Mouse (Mus musculus): Measurements from ENCODE around the gene Pgghg.

Gene Pgghg

GRCm38 (mm10) chr7:140922398-140923069 is 18.7 kb upstream of the Pgghg start:
- CTCF ChIA-PET, result no interaction called here

- CTCF ChIA-PET, result no interaction called here
These were observed 18.0 kb upstream of the Pgghg start for GRCm38 (mm10) chr7:140923070-140923775.

- CTCF ChIA-PET, result interaction anchor here (0.6 kb wide), 1 partner anchor 10 kb away, joined by 14 read pairs; no protein-coding TSS in a partner anchor
These were observed 14.0 kb upstream of the Pgghg start for GRCm38 (mm10) chr7:140927181-140927580.

GRCm38 (mm10) chr7:140938436-140938835 is 2.8 kb upstream of the Pgghg start:
- CTCF ChIA-PET, result no interaction called here

DNA sequence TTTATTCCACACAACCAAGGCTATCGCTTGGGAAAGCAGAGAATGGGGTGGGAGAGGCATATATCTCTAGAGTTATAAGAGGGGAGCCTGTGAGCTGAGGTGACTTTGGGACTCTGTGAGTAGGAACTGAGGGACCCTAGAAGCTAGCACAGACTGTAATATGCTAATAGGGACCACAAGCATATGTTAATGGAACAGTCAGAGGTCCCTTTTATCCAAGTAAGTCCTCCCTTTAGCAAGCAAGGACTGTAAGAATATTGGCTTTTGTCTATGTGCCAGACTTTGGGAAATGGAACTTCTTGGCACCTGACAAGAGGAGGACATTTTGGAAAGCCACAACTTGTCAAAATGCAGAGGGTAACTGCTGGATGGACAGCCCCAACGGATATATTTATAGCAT is 2.3 kb upstream of the Pgghg start:
- CTCF ChIA-PET, result no interaction called here

DNA sequence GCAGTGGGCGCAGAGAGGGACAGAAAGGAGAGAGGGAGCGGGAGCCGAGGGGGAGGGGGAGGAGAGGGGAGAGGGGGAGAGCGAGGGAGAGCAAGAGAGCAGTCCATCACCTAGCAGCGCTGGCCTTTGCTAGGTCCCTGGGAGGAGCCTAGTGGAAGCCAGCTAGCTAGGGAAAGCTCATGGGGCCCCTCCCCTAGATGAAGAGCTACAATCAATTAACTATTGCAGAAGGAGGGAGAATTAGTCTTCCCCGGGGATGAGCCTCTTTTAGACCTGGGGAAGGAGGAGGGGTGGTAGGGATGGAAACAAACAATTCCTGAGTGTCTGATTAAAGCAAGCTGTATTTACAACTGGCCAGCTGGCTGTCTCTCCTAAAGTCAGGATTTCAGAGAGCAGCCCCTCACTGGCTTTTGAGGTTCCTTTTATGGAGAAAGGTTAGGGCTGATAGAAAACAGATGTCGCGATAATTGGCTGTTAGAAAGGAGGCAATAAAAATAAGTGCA is 1.5 kb upstream of the Pgghg start:
- CTCF ChIA-PET, result no interaction called here

DNA sequence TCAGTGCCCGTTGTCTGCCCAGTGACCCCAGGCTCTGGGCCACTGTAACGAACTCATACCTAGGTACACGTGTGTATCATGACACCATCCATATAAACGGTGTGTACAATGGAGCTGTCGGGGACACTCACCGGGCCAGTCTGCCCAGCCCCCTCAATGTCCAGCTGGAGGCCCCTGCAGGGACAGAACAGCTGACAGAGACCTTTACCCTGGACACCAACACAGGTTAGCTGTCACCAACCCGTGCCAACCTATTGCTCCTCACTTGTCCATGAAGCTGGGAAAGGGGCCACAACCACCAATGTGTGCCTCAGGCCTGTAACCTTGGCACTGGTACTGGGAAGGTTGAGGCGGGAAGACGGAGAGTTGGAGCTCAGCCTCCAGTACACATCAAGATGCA is 1.1 kb downstream of the Pgghg start:
- CTCF ChIA-PET, result interaction anchor here (0.7 to 1.4 kb wide), 2 partner anchors 17 to 234 kb away, joined by 3 read pairs; no protein-coding TSS in a partner anchor

DNA sequence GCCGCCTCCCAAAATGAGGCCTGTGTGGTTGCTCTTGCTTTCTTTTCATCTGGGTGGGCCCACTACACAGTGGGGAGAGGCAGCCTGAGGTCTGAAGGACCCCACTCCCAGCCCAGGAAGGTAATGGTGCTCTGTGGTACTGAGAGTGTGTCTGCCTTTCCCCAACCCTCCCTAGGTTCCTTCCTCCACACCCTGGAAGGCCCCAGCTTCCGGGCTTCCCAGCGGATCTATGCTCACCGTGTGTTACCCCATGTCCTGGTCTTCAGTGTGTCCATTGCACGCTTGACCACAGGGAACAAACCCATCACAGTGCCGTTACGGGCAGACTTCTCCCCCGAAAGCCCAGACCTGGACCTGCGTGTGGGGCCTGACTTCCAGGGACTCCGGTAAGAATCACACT is 1.6 kb downstream of the Pgghg start:
- CTCF ChIA-PET, result no interaction called here

DNA sequence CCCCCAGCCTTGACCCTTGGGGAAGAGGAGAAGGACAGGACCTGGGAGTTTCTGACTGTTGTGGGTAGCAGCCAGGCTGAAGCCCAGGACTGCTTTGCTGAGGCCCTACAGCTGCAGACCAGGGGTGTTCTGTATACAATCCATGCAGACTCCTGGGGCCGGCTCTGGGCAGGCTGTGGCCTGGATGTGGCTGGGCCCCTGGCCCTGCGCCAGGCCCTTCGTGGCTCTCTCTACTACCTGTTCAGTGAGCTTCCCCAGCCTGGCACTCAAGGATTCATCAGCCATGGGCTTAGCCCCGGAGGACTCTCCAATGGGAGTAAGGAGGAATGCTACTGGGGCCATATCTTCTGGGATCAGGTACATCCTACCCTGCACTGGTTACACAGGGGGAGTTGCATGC is 2.2 kb downstream of the Pgghg start:
- CTCF ChIA-PET, result no interaction called here

DNA sequence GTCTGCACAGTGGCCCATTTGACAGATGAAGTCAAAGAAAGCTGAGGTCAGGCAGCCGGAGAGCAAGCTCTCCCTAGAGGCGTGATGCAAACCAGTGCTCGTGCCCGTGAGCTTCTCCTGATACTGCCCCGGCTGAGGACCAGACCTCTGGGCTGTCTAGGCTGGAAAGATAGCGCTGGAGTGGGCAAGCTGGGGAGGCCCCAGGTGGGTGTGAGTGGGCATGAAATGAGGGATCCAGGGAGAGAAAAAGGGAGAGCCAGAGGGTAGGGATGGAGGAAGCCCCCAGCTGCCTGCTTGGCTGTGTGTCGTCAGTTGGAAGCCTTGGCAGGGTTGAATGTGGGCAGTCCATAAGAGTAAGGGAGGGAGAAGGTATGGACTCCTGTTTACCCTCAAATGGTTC is 3.0 kb downstream of the Pgghg start:
- CTCF ChIA-PET, result no interaction called here

DNA sequence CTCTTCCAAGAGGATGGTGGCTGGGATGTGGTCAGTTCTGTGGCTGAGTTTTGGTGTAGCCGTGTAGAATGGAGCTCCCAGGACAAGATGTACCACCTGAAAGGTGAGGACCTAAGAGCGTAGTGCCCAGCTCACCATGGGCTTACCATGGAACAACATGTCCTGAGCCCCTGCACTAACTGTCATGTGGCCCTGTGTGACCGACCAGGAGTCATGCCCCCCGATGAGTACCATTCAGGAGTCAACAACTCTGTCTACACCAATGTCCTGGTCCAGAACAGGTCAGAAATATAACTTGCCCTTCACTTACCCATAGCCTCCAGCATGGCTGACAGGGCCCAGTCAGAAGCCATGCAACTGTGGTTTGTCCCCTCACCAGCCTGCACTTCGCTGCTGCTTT is 4.1 kb downstream of the Pgghg start:
- CTCF ChIA-PET, result no interaction called here

GRCm38 (mm10) chr7:140946311-140946710 is 5.1 kb downstream of the Pgghg start:
- CTCF ChIA-PET, result no interaction called here

DNA sequence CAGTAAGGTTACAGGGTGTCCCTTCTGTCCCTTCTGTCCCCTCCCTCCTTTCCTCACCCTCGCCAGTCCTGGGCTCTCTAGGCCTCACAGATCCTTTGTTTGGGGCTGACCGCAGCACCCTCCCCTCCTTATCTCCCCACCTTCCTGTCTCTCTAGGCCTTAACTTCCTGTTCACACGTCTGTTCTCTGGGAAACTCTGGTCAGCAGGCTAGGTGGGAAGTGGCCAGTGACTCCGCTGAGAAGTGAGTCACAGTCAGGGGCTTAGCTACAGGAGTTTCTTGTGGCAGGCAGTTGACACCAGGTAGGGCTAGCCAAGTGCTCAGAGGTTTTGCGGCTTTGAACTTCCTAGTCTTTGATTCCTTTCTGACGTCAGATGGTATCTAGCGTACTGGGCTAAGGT is 5.8 kb downstream of the Pgghg start:
- CTCF ChIA-PET, result interaction anchor here (0.6 kb wide), 1 partner anchor 15 kb away, joined by 3 read pairs; no protein-coding TSS in a partner anchor

GRCm38 (mm10) chr7:140948161-140948560 is 7.0 kb downstream of the Pgghg start:
- CTCF ChIA-PET, result no interaction called here

DNA sequence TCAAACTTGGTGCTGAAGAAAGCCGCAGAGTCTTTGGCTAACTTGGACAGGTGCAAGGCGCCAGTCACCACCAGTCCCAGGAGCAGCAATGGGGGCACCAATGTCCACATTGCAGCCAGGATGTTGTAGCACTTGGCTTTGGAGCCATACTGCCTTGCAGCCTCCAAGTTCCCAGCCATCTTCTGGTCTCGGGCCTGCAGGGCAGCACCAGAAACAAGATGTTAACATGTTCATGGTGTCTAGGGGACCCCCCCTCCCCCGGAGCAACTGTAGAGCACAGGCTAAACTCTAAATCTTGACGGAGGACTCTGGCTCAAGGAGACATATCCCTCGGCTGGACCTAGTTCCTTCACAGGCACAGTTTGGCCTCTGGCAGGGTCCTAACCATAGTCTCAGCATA is 8.1 kb downstream of the Pgghg start:
- CTCF ChIA-PET, result interaction anchor here (0.8 kb wide), 1 partner anchor 634 kb away, joined by 3 read pairs; no protein-coding TSS in a partner anchor

DNA sequence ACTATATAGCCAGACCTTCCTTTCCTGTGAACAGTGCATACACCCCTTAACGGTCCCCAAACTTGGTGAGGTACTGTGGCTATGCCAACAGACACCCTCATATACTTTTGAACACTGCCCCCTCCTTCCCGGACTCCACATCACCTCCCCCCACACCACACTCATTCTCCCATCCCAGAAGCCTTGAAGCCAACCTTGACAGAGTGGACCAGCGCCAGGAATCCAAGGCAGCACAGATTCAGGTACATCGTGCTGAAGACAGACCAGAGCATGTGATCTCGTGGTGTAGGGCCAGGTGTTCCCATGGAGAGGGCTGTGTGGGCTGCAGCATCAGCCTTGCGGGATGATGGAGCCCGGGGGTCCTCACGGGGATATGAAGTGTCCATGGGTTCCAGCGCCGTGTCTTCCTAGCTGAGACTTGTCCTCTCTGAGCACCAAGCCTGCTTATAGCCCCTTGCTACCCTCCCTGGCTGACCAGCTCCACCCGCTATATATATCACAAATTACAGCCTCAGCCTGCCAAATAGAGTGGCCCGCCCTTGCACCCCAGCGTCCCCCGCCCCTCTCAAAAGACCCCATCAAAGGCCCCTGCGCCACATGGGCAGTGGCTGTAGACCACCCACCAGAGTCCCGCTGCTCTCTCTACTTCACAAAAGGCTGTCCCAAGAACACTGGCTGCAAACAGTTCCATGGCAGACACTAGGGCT is 8.8 kb downstream of the Pgghg start, which contains the start of gene Ifitm5:
TSS of gene Ifitm5 (minus strand) at position 468 of the 707 bp plus-strand sequence.
- CTCF ChIA-PET, result no interaction called here

GRCm38 (mm10) chr7:140951051-140951450 is 9.9 kb downstream of the Pgghg start:
- CTCF ChIA-PET, result no interaction called here

DNA sequence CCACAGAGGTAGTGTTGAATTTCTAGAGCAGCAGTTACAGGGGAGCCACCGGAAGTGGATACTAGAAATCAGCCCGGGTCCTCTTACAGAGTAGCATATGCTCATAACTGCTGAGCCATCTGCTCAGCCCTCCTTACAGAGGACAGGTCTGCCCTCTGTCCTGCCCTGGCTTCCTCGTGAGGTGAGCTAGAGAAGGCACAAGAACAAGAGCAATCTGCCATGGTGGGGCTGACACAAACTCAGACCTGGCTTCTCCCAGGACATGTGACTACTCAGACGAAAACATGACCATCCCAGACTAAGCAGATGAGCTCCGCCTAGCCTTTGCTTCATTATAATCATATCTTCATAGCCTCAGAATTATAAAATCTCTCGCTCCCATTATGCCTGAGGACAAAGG is 10.6 kb downstream of the Pgghg start:
- CTCF ChIA-PET, result interaction anchor here (0.6 kb wide), 2 partner anchors 120 to 142 kb away, joined by 7 read pairs; no protein-coding TSS in a partner anchor

- CTCF ChIA-PET, result interaction anchor here (0.6 kb wide), 3 partner anchors 12 to 141 kb away, joined by 4 to 7 read pairs (median 7); no protein-coding TSS in a partner anchor
These were observed 11.2 kb downstream of the Pgghg start for GRCm38 (mm10) chr7:140952441-140952840.

DNA sequence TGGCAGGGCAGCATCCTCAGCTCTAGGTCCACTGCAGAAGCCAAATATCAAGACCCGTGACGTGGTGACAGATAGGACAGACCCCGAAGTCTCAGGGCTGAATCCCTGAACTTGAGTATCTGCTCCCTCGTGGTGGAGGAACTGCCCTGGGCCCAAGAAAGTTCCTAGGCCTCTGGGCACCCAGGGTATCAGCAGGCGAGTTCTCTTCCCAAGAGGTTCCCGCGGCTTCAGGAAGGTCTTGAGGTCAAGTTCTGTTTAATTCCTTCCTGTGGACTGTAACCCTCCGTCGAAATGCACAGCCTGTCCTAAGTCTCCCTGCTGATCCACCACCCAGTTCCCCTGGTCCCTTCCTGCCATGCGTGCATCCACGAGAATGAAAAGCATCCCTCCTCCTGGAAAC is 11.9 kb downstream of the Pgghg start:
- CTCF ChIA-PET, result no interaction called here

- CTCF ChIA-PET, result no interaction called here
These were observed 12.9 kb downstream of the Pgghg start for GRCm38 (mm10) chr7:140953800-140954732.

Measured in spleen, embryonic (tissue).